Mouse (Mus musculus) hindlimb bud, embryonic 11.5 days (tissue): ENCODE results near the gene Gm21964.

Source experiments
- DNase-seq: peaks from one replicate; pipeline ENCODE4 v3.0.0-alpha.2; 2012; ENCODE audit warnings: low read depth, low spot score; ENCODE audit errors: extremely low spot score

The Gm21964 gene

GRCm38 (mm10) chr8:110152951-110153350 is 51.9 kb downstream of the Gm21964 start:
- no peak for DNase-seq
